Mouse (Mus musculus) embryo, embryonic 9.5 days (tissue): ENCODE measurements around the gene Epb41l1.

ENCODE experiments used
- DNase-seq: peaks from one replicate; pipeline ENCODE4 v3.0.0-alpha.2; 2017; ENCODE audit errors: extremely low spot score

The Epb41l1 gene

DNA sequence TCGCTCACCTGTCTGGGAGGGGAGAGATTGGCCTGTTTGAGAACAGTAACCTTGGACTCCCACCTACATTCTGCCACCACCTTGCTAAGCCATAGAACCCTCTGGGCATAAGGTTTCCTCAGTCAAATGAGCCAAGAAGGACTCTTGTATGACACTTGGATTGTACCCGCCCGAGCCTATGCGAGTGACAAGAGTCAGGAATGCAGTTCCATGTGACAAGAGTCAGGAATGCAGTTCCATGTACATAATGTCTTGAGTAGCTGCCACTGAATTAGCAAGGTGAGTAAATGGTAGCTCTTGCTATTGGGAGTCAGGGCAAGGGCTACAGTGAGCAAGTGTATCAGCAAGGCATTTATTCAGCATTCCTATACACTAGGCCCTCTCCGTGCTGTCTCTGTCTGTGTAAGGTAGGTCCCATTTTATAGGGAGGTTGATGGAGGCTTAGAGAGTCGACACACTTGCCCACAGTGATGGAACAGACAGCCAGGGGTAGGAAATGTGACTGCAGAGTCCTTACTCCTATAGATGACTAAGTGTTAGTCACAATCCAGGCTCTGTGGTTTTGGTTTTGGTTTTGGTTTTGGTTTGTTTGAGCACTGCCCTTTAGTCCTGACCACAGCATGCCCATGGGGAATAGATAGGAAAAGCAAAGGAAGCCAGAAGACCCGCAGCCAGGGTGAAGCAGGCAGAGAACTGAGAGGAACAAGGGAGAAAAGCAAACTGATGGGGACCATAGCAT, 118.3 kb downstream of the Epb41l1 start:
- no peak for DNase-seq

DNA sequence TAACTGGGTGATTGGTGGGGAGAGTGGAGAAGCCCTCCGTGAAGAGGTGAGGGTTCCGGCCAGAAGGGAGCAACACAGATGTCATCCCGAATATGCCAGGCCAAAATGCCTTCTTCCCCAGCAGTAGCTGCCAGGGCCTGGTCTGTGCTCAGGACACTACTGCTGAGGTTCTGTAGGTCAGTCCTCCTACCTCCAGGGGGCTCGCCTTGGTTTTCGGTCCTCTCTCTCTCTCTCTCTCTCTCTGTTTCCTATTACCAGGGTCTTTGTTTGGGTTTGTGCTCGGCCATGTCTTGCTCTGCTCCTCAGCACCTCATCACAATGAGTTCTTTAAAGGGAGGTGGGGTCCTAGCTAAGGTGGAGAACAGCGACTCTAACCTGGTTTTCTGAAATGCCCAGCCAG, 120.3 kb downstream of the Epb41l1 start:
- no peak for DNase-seq

DNA sequence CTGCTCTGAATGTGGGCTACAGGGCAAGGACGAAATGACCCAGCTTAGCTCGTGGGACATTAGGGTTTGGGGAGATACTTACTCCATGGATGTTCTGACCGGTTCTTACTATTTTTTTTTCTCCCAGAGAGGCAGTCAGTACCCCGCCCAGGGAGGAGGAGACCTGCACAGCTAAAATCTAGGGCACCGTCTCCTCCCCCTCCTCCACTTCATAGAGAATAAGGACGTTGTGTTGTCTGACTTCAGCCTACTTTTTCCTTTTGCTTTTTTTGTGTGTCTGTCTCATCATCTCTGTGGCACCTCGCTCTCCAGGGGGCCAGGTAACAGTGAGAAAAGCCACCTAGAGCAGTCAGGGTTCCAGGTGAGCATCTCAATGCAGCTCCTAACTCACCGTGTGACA, 121.7 kb downstream of the Epb41l1 start:
- DNase-seq = no peak

DNA sequence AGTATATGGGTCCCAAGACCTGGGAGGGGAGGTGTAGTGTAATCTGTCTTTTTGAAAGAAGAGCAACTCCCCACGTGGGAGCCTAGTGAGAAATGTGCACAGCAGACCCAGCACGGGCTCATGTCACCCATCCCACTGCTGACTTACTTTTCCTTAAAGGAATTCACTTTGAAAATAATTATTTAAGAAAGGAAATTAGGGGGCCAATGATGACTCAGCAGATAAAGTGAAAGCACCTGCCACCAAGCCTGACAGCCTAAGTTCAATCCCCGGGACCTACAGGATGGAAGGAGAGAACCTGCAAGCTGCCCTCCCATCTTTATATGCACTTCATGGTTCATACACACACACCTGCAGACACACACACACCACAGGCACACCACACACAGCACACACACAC, 123.1 kb downstream of the Epb41l1 start:
- DNase-seq = no peak

DNA sequence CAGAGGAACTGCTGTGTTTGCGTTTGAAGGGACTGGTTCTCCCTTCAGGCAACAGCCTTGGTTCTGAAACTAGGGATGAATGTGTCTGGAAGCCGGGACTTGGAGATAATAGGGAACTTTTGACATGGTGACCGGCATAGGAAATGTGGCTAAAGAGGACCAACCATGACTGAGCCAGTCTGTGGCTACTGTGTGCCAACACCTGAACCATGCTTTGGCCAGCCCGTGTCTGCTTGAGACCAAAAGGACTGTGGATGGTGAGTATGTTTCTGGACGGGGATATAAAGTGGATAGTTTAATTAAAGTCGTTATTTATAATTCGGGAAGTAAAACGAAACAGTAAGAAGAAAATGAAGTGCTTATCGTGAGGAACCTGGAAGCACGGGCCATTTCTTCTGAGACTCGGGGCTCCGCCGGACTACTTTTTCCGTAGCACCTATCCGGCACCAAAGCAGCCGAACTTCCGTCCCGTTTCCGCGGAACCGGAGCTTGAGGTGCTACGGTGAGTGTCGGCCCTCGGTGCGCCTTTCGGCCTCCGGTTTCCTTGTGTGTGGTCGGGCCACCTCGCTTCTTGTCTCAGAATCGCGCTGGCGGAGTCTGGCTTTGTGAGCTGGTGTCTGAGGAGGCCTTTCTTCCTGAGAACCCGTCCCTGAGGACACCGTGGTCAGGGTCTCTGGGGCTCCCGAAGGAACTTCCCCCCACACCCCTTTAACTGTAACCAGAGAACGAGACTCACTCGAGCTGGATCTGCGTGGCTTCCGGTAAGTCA, 126.6 kb downstream of the Epb41l1 start, which contains the start of gene Aar2:
Gene Aar2, plus strand, starts transcription at position 462 of the 769 bp plus-strand sequence.
- DNase-seq = peak; percentile 85

DNA sequence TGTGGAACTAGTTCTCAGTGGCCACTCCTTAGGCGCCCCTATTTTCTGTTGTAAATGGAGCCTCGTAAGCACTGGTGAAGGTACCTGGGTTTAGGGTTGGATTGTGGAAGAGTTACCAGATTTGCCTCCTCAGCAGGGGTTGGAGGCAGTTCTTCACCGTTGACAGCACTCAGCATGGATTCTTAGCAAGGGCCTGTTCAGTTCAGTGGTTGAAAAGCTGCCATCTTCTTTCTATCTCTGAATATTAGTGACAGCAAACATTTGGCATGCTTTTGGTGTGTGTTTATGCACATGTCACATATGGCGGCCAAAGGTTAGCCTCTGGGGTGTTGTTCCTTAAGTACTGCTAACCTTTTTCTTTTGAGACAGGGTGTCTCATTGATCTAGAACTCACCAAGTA, 131.7 kb downstream of the Epb41l1 start:
- DNase-seq = no peak

DNA sequence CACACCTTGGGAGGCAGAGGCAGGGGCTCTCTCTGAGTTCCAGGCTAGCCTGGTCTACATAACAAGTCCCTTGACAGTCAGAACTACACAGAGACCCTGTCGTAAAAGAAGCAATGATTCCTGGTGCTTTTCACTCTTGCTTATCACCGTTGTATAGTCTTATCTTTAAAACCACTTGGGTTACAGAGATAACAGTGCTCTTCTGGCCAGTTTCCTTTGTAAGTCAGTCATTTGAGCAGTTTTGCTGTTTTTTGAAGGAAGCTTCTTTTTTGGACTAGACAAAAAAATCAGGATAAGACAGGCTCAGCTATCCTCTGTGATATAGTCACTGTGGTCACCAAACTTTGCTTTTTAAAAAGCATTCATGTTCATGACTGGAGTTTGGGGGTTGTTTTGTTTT, 141.1 kb downstream of the Epb41l1 start:
- DNase-seq = no peak

DNA sequence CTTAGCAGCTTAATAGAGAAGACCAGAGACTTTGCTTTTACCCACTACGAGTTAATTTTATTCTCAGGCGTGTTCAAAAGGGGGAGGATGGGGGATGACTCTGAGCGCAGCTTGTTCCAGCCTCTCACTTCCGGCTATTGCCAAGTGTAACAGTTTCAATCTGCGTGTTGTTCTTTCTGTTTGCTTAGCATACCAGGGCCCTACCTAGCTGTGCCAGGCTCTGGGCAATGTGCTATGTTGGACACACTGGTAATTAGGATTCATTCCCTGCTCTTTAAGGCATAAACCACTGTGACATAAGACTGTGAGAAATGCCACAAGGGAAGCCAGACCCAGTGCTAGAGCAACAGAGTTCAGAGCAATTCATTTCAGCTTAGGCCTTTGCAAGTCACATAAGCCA, 142.8 kb downstream of the Epb41l1 start:
- DNase-seq = no peak

DNA sequence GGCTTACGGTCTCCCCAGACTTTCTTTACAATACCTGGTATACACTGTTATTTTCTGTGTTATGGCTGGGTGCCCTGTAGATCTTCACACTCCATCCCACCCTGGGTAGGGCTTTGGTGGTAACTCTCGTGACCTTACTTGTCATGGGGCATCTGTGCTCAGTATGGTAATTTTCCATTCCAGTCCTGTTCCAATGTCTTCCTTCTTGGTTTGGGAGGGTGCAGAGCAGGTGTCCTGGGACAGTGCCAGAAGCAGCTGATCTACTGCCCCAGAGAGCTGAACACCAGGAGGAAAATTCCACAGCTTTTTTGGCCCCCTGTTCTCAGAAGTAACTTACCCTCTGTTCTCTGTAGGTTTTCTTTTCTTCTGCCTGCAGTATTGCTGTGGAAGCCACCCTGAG, 145.8 kb downstream of the Epb41l1 start:
- no peak for DNase-seq

DNA sequence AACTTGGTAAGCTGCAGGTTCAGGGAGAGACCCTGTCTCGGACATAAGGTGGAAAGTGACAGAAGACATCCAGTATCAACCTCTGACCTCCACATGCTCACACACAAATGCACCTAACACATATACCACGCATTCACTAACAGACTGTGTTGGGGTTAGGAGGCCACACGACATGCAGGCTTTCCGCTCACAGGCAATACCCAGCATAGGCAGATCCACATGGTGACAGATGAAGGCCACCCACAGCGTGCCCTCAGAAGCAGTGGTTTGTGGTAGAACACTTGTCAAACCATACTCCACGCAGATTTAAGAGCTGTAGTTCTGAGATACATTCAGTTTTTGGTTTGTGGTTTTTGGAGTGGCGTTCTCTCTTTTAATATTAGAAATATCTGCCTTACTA, 147.9 kb downstream of the Epb41l1 start:
- no peak for DNase-seq

DNA sequence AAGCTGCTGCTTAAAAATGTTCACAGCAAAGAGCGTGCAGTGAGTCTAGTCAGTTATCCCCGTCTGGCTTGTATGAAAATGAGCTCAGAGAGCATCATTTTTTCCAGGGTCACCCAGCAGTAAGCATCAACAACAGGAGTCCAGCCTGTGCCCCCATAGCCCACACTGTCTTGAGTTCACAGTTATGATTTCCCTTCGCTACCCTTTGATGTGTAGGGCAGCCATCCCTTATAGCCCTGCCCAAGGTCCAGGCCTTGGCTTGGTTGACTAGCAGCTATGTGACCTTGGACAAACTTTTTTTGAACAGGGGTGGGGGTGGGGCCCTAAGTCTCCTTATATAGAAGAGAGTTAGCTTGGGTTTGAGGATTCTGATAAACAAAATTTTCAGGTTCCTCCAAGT, 148.6 kb downstream of the Epb41l1 start:
- DNase-seq = no peak

DNA sequence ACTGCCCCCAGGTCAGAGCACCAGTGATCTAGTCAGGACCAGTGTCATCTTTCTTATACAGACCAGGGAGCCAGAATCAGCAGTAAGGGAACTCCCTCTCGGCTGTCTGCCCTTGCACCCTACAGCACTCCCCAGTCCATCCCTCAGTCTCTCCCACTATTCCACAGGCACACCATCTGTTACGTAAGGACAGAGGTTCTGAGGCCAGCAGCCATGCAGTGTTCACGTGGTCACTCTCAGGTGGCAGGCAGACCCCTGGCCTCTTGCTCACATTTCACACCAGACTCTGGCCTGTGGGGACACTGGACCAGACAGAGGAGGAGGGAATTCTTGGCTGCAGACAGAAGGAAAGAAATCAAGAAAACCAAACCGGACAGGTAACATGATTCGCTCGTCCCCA, 150.8 kb downstream of the Epb41l1 start:
- DNase-seq = no peak

DNA sequence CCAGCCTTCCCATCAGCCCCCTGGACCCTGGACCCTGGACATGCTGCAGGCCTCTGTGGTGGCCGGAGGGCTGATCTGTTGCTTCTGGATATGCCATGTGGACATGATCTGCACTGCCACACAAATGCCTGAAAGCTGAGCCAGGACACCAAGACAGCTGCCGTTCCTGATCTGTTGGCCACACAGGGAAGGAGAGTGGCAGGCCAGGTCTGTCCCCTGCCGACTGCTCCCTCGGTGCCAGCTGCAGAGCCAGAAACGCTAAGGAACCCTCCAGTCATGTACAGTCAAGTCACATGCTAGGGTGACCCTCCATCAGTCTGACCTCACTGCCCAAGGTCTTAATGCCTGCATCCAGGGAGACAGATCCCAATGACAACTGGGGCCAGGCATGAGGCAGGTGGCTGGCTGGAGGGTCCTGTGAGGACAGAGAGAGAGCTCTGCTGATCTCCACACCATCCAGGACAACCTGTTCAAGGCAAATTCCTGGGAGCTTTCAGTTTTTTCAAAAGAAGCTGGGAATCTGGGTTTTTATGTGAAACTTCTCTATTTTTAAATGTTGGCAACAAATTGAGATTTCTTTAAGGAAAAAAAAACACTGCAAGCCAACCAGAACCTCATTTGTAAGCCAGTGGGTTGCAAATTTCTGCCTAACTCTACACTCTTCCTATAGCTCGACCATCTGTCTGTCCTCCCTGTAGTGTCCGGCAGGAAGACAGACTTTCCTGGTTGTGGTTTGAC, 156.3 kb downstream of the Epb41l1 start:
- DNase-seq = no peak

DNA sequence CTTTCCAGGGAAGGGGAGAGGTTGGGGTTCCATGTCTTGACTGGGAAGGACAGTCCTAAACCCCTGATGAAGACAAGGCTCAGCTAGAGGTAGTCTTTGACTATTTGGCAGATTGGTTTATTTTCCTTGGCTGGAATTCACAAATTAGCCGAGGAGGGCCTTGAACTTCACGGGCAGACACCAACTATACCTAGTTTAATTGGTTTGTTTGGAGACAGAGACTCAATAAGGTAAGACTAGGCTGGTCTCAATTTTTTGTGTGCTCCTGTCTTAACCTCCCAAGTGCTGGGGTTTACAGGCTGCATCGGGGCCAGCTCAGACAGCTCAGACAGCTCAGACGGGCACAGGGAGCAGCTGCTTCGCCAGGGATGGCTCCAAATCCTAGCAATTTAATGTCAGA, 159.8 kb downstream of the Epb41l1 start:
- no peak for DNase-seq

DNA sequence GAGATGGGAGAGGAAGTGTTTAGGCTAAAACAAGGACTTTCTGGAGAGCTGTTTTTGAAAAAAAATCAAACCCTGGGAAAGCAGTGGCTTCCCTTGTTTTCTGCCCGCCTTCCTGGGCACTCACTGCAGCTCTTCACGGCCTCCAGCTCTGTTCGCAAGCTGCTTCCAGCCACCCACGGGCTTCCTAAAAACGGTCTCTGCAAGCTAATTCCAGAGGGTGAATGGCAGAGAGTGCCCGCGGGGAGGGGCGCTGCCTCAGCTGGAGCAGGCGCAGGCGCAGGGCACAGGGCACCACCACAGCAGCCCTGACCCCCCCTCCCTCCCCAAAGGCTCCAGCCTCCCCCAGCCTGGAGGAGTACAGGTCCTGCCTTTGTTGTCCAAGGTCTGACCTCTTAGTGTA, 160.5 kb downstream of the Epb41l1 start:
- DNase-seq = no peak

DNA sequence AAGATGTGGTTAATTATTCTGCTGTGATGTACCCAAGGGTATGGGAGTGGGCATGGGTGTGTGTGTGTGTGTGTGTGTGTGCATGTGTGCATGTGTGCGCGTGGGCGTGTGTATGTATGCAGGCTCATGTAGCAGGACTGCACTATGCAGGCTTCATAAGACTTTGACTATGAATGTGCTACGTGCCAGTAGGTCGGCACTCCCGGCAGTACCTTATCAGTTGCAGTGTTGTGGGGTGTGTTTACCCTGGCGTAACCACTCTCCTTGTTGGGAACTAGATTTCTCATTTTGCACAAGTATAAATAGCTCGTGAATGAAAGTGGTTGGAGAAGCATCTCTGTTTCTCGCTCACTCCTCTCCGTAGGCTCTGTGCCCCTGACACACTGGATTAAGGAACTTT, 162.2 kb downstream of the Epb41l1 start:
- no peak for DNase-seq

DNA sequence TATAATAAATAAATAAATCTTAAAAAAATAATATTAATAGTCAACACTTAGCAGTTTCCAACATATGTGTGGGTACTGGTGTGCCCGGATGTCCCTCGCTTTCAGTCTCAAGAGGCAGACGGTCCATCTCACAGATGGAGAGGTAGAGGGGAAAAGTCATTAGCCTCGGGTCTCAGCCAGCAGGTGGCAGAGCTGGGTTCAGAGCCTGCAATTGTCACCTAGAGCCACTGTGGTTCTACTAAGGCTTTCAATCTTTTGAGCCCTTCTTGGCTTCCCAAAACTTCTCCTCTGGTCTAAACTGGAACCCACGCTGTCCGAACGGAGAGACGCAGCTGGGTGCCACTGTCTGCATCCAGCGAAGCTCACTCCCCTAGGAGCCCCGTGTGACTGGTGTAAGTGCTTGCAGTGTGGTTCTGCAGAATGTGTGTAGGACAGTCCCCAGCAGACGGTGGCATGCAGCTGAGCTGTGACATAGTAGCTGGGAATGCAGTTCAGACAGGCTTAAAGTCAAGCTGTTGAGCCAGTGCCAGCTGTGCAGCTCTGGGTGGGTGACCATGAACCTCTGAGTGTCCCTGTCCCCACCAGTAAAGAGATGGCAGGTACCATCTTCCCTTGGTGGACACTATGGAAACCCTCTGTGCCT, 163.6 kb downstream of the Epb41l1 start:
- no peak for DNase-seq

DNA sequence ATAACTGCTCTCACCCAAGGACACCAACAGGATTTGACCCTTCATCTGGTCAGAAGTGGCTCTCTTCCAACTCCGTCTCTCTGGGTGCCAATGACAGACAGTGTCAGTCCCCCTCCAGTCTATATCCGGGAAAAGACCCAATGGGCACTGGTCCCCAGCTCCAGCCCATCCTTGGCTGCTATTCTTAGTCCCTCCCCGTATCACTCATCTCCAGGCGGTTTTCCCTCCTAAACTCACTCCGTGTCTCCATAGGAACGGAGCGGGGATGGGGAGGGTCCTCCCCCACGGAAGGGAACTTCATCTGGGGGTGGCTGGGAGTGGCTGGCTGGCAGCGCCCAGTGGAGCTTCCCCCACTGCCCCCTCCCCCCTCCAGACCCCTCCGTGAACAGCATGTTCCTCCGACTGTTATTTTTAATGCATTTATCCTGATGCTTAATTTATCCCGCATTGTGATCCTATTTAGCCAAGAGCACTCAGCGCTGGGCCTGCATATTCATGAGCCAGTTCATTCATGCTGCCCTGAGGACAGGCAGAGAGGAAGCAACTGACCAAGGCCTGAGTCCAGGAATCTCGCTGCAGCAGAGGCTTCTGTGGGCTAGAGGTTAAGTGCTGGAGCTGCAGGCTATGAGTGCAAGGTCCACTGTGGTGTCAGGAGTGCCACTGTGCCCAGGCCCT, 164.2 kb downstream of the Epb41l1 start:
- DNase-seq = no peak

DNA sequence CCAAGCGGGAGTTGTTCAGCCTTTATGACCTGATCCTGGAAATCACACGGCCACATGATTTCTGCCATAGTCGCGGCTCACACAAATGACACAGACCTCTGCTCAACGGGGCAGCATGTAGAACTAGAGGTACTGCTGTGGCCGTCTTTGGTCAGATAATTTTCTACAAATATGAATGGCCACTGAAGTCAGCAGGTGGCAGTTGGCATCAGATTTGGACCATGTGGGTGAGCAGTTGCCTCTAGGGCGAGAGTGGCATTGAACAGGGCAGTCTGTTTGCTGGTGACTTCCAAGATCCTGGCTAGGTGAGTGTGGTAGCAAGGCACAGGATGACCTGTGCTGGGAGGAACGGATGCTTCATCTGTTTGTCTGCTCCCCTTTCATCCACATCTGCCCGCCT, 168.8 kb downstream of the Epb41l1 start:
- DNase-seq = no peak
